Mouse (Mus musculus): ENCODE results near the gene Hif1an. TPM values are rescaled to one million over a fixed set of nuclear protein-coding genes. Genes with fewer than 3 reads are reported as not detected.

Gene Hif1an
- polyA plus RNA-seq (2017; shearing (Covaris generic)) = 47.0 TPM

GRCm38 (mm10) chr19:44562652-44563206 lies at the start of gene Hif1an:
Gene Hif1an (plus strand): TSS chr19:44562850.

GRCm38 (mm10) chr19:44545321-44546041 lies 17.2 kb upstream of the Hif1an start, which contains the start of gene Sec31b:
Gene Sec31b (minus strand): TSS chr19:44545864.

GRCm38 (mm10) chr19:44552731-44553130 lies 9.9 kb upstream of the Hif1an start, which contains the start of gene Gm20538:
Gene Gm20538 (minus strand): TSS chr19:44552831.

DNA sequence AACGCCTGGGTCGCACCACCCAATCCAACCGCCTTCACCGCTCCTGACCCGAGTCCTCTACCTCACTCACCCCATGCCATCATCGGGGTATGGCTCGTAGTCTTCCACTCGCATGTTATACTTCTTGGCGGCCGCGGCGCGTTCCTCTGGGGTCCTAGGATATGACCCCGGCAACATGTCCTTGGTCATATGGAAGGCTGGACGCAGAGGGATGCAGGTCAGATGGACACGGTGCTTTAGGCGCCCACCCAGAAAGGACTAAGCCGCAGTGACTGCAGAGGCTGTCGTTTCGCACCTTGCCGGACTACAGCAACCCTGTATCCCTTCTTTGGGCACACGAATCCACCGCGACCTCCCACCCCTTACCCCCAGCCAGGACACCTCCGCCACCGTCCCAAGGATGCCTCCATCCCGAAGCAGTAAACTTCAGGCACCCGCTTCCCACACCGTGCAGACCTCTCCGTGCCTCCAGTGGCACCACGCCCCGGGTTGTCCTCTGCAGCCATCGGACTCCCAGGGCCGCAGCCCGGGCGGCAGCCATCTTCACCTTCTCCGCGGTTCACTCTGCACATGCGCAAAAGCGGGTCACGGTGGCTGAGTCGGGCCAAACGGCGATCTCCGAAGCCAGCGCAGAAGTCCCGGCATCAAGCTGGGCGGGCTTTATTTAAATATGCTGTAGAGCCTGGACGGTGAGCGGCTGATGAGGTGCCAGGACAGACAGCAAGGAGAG lies 7.6 kb upstream of the Hif1an start, which contains the start of gene Ndufb8:
Gene Ndufb8, minus strand, starts transcription at position 580 of the 730 bp plus-strand sequence.

Other genes starting within 250 kb of the Hif1an start
- 0.39 TPM for gene Scd4, start 229.8 kb upstream of the Hif1an start, polyA plus RNA-seq (2017; shearing (Covaris generic))
- 0.99 TPM for gene Scd1, start 155.0 kb upstream of the Hif1an start, polyA plus RNA-seq (2017; shearing (Covaris generic))
- not detected for gene Wnt8b, start 69.4 kb upstream of the Hif1an start, polyA plus RNA-seq (2017; shearing (Covaris generic))
- gene Sec31b, start 17.0 kb upstream of the Hif1an start, polyA plus RNA-seq (2017; shearing (Covaris generic)) = 5.9 TPM
- 10.7 TPM for gene Gm20538, start 10.0 kb upstream of the Hif1an start, polyA plus RNA-seq (2017; shearing (Covaris generic))
- gene Ndufb8, start 7.4 kb upstream of the Hif1an start, polyA plus RNA-seq (2017; shearing (Covaris generic)) = 337 TPM
- not detected for gene Pax2, start 193.2 kb downstream of the Hif1an start, polyA plus RNA-seq (2017; shearing (Covaris generic))

Data from activated CD4-positive, CD25-positive, alpha-beta regulatory T cell, adult 9 weeks (primary cell).